Mouse (Mus musculus): ENCODE measurements around the gene Mum1. TPM values are rescaled to one million over a fixed set of nuclear protein-coding genes. Genes with fewer than 3 reads are reported as not detected.
A peak's percentile ranks its signal among the peaks of the same experiment; 100 is the strongest.

Mum1 gene
- total and polyA plus RNA-seq, 2 experiments from 2014 or later = 42.4 to 45.1 TPM

- no peak overlapping the region for H3K27ac ChIP-seq (ENCODE audit: low read depth, low read length)
These were observed 29.8 kb downstream of the Mum1 start for GRCm38 (mm10) chr10:80255881-80256535.

DNA sequence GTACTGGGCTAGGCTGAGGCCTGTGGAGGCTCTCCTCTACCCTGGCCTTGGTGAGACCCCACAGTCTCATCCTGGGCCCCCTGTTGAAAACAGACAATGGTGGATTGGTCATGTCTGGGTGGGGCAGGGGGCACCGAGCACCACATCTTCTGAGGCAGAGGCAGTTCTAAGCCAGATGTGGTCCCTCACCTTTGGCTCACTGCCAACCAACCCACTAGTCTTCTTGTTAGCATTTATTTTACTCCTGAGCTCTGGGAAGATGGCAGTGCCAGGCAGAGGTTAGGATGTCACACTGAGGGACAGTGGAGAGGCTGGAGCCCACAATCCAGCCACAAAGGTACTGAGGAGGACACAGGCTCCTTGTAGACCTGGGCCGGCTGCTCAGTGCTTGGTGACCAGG lies 31.7 kb downstream of the Mum1 start:
- Histone ChIP-seq H3K4me2 (ENCODE audit: low read depth, low read length, poor library complexity, severe bottlenecking) (no peak overlapping the region), H3K27ac (ENCODE audit: low read depth, low read length) (no peak overlapping the region), H3K4me1 (ENCODE audit: insufficient read depth, low read length) (peaks cover 7% of the 10 kb centered on the region; the same call in 1 of the 2 replicates), H3K4me3 (ENCODE audit: low read depth, low read length) (no peak overlapping the region), H3K9me3 (ENCODE audit: low read length) (no peaks in the 10 kb centered on the region), H3K36me3 (ENCODE audit: insufficient read depth, low read length) (peaks cover 39% of the 10 kb centered on the region), H3K9ac (replicated peaks; ENCODE audit: low read length, poor library complexity, severe bottlenecking) (no peak overlapping the region), H3K27me3 (ENCODE audit: insufficient read depth, low read length) (no peaks in the 10 kb centered on the region)
- no peak for DNase-seq (ENCODE audit: low spot score)
- WGBS = 83% methylated on average over 2 of the region's 2 CpGs
- no peak for TF ChIP-seq CTCF (IDR thresholded peaks at IDR 0.05)
- no peak for ATAC-seq (ENCODE audit: low FRiP score)

More at GRCm38 (mm10) chr10:80255881-80256535, 29.8 kb downstream of the Mum1 start:
- Histone ChIP-seq H3K27me3 (ENCODE audit: insufficient read depth, low read length) (no peaks in the 10 kb centered on the region), H3K4me3 (ENCODE audit: low read depth, low read length) (no peak overlapping the region), H3K4me2 (ENCODE audit: low read depth, low read length, poor library complexity, severe bottlenecking) (no peak overlapping the region), H3K9me3 (ENCODE audit: low read length) (no peaks in the 10 kb centered on the region), H3K36me3 (ENCODE audit: insufficient read depth, low read length) (peaks cover 39% of the 10 kb centered on the region), H3K9ac (replicated peaks; ENCODE audit: low read length, poor library complexity, severe bottlenecking) (no peak overlapping the region), H3K4me1 (ENCODE audit: insufficient read depth, low read length) (peaks cover 7% of the 10 kb centered on the region; the same call in 1 of the 2 replicates)
- 85% methylated on average over 5 of the region's 5 CpGs for WGBS
- DNase-seq (ENCODE audit: low spot score) = peak; percentile 52
- ATAC-seq (ENCODE audit: low FRiP score) = no peak
- TF ChIP-seq CTCF (IDR thresholded peaks at IDR 0.05) = peak; percentile 16; the same call in 1 of the 2 replicates

DNA sequence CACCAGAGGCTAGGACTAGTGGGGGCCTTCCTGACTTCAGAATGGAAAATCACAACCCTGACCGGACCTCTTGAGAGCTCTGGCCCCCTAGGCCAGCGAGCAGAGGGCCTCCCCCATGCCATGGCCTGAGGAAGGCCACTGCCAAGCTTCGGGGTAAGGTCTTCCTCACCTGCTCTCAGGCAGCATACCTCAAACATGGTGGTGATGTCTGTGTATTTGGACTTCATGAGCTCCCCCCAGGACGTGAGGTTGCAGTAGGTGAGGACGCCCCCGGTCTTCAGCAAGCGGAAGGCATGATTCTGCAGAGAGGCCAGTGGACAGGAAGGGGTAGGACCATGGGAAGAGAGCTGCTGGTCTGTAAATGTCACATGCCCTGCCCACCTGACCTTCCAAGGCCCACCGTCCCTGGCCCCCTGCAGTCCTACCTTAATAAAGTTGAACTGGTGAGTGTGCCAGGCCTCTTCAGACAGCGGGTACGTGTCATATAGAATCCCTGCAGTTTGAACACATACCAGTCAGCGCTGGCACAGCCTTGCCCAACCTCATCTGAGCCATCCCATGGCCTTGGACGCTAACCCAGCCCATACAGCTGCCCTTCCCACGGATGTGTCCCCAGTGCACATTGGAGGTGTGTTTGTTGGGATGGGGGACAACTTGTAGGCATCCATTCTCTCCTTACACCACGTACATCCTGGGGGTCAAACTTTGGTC lies 32.7 kb downstream of the Mum1 start:
- no peaks in the 10 kb centered on the region for H3K27me3 ChIP-seq (ENCODE audit: insufficient read depth, low read length)
- H3K27ac ChIP-seq (ENCODE audit: low read depth, low read length) = no peak overlapping the region
- peaks cover 7% of the 10 kb centered on the region; the same call in 1 of the 2 replicates for H3K4me1 ChIP-seq (ENCODE audit: insufficient read depth, low read length)
- H3K4me2 ChIP-seq (ENCODE audit: low read depth, low read length, poor library complexity, severe bottlenecking) = no peak overlapping the region
- no peak for TF ChIP-seq CTCF (IDR thresholded peaks at IDR 0.05)
- H3K36me3 ChIP-seq (ENCODE audit: insufficient read depth, low read length) = peaks cover 33% of the 10 kb centered on the region
- no peak for ATAC-seq (ENCODE audit: low FRiP score)
- 91% methylated on average over 14 of the region's 14 CpGs for WGBS
- H3K4me3 ChIP-seq (ENCODE audit: low read depth, low read length) = no peak overlapping the region
- H3K9ac ChIP-seq (replicated peaks; ENCODE audit: low read length, poor library complexity, severe bottlenecking) = no peak overlapping the region
- H3K9me3 ChIP-seq (ENCODE audit: low read length) = no peaks in the 10 kb centered on the region
- no peak for DNase-seq (ENCODE audit: low spot score)

DNA sequence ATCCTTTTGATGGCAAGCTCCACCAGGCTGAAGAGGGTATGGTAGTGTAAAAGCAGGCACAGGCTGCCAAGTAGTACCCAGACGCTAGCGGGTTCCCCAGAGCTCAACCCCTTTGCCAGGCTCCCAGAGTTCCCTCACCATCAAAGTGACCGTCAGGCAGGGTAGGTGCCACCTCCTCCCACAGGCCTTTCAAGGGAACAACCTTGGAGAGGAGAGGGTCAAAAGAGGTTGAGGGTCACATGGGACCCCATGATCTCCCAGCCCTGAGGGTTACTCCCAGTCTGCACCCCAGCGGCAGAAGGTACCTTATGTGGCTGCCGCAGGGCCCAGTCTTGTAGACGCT lies 33.2 kb downstream of the Mum1 start:
- no peak for ATAC-seq (ENCODE audit: low FRiP score)

GRCm38 (mm10) chr10:80259861-80260641 lies 33.8 kb downstream of the Mum1 start:
- H3K4me1 ChIP-seq (ENCODE audit: insufficient read depth, low read length) = peaks cover 7% of the 10 kb centered on the region; the same call in 1 of the 2 replicates
- peaks cover 22% of the 10 kb centered on the region for H3K36me3 ChIP-seq (ENCODE audit: insufficient read depth, low read length)
- ATAC-seq (ENCODE audit: low FRiP score) (no peak), DNase-seq (ENCODE audit: low spot score) (peak; percentile 81)
- peak overlapping the region; percentile 48 for H3K9ac ChIP-seq (replicated peaks; ENCODE audit: low read length, poor library complexity, severe bottlenecking)
- no peak for TF ChIP-seq CTCF (IDR thresholded peaks at IDR 0.05)
- H3K4me2 ChIP-seq (ENCODE audit: low read depth, low read length, poor library complexity, severe bottlenecking) = peak overlapping the region; percentile 67
- 2% methylated on average over 19 of the region's 19 CpGs for WGBS
- peak overlapping the region; percentile 41 for H3K4me3 ChIP-seq (ENCODE audit: low read depth, low read length)
- H3K27me3 ChIP-seq (ENCODE audit: insufficient read depth, low read length) = no peaks in the 10 kb centered on the region
- peak overlapping the region; percentile 69 for H3K27ac ChIP-seq (ENCODE audit: low read depth, low read length)
- no peaks in the 10 kb centered on the region for H3K9me3 ChIP-seq (ENCODE audit: low read length)

More for the DNA sequence above, 33.2 kb downstream of the Mum1 start:
- WGBS = 74% methylated on average over 6 of the region's 6 CpGs
- 0 out of 2 replicates have a peak overlapping the region, but pooled peaks have one; percentile 41 for H3K4me3 ChIP-seq (ENCODE audit: low read depth, low read length)
- H3K9ac ChIP-seq (replicated peaks; ENCODE audit: low read length, poor library complexity, severe bottlenecking) = no peak overlapping the region
- no peaks in the 10 kb centered on the region for H3K9me3 ChIP-seq (ENCODE audit: low read length)
- no peak for TF ChIP-seq CTCF (IDR thresholded peaks at IDR 0.05)
- H3K4me1 ChIP-seq (ENCODE audit: insufficient read depth, low read length) = peaks cover 7% of the 10 kb centered on the region; the same call in 1 of the 2 replicates
- H3K27ac ChIP-seq (ENCODE audit: low read depth, low read length) = 0 out of 2 replicates have a peak overlapping the region, but pooled peaks have one; percentile 69
- H3K36me3 ChIP-seq (ENCODE audit: insufficient read depth, low read length) = peaks cover 28% of the 10 kb centered on the region
- H3K27me3 ChIP-seq (ENCODE audit: insufficient read depth, low read length) = no peaks in the 10 kb centered on the region
- peak overlapping the region; percentile 67 for H3K4me2 ChIP-seq (ENCODE audit: low read depth, low read length, poor library complexity, severe bottlenecking)
- no peak for DNase-seq (ENCODE audit: low spot score)
